Mouse (Mus musculus): Measurements from ENCODE around the gene Pcolce. TPM values are rescaled to one million over a fixed set of nuclear protein-coding genes. Genes with fewer than 3 reads are reported as not detected.
"Not testable (repeated sequence)": the region's sequence is repeated elsewhere in the genome, so short reads cannot be mapped to it uniquely, and the experiment has no call there.

Gene Pcolce
- polyA plus RNA-seq, 1 experiment from 2014 or later, result 150 TPM

DNA sequence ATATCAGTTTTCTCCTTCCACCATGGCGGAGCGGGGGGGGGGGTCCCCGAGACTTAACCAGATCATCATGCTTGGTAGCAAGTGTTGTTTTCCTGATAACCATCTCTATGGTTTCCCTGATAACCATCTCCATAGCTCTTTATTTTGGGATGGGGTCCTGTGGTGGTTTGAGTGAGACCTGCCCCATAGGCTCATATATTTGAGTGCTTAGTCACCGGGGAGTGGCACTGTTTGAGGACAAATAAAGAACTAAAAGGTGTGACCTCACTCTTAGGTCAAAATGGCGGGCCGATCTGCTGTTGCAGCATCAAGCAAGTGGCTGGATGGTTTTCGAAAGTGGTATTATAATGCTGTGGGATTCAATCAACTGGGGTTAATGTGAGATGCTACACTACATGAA, 1.8 kb upstream of the Pcolce start:
- H3K9ac ChIP-seq (ENCODE audit: low read length), result no peak overlapping the region
- no peak overlapping the region for H3K4me3 ChIP-seq (replicated peaks; ENCODE audit: low read length)
- no peaks in the 10 kb centered on the region for H3K9me3 ChIP-seq (replicated peaks; ENCODE audit: control insufficient read depth, low read length)
- H3K27ac ChIP-seq (ENCODE audit: low read length), result no peak overlapping the region; the same call in 1 of the 2 replicates
- ATAC-seq (ENCODE audit: insufficient read depth, low FRiP score), result no peak
- H3K36me3 ChIP-seq (ENCODE audit: control insufficient read depth, insufficient read depth, low read length), result no peaks in the 10 kb centered on the region
- no peaks in the 10 kb centered on the region for H3K27me3 ChIP-seq (ENCODE audit: control insufficient read depth, insufficient read depth, low read length)
- peaks cover 29% of the 10 kb centered on the region for H3K4me1 ChIP-seq (ENCODE audit: control insufficient read depth, insufficient read depth, low read length)
- WGBS, result 73% methylated on average over 7 of the region's 7 CpGs
- no peak overlapping the region for H3K4me2 ChIP-seq (ENCODE audit: low read depth, low read length)

DNA sequence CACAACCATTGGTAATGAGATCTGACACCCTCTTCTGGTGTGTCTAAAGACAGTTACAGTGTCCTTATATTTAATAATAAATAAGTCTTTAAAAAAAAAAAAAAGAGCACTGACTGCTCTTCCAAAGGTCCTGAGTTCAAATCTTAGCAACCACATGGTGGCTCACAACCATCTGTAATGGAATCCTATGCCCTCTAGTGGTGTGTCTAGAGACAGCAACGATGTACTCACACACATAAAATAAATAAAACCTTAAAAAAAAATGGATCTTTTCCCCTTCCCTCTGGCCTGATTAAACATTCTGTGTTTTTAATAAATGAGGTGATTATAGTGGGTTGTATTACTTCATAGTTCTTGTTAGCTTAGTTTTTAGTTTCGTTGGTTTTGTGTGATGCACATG, 1.3 kb upstream of the Pcolce start:
- H3K9ac ChIP-seq (ENCODE audit: low read length); H3K9me3 ChIP-seq (replicated peaks; ENCODE audit: control insufficient read depth, low read length); H3K27ac ChIP-seq (ENCODE audit: low read length); ATAC-seq (ENCODE audit: insufficient read depth, low FRiP score); H3K36me3 ChIP-seq (ENCODE audit: control insufficient read depth, insufficient read depth, low read length); H3K4me3 ChIP-seq (replicated peaks; ENCODE audit: low read length); H3K4me2 ChIP-seq (ENCODE audit: low read depth, low read length); H3K27me3 ChIP-seq (ENCODE audit: control insufficient read depth, insufficient read depth, low read length): not testable (repeated sequence)
- 77% methylated on average over 2 of the region's 2 CpGs for whole genome bisulfite sequencing
- peaks cover 33% of the 10 kb centered on the region for H3K4me1 ChIP-seq (ENCODE audit: control insufficient read depth, insufficient read depth, low read length)

DNA sequence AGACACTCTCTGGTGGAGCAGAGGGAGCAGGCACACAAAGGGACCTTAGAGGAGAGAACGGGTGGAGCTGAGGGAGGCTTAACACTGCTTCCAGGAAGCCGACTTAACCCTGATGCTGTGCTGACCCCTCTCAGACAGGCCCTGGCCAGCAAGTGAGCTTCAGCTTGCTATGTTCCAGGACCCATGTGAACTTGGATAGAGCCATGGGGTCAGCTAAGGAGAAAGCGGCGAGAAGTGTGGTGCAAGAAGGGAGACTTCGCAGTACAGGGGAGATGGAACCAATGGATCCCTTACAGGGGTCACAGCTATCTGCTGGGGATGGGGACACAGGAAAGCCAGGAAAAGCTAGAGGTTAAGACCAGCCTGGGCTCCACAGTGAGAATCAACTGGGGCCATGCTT, 508 bp downstream of the Pcolce start:
- Histone ChIP-seq H3K4me2 (ENCODE audit: low read depth, low read length) (no peak overlapping the region), H3K27ac (ENCODE audit: low read length) (peak overlapping the region; percentile 95), H3K9me3 (replicated peaks; ENCODE audit: control insufficient read depth, low read length) (no peaks in the 10 kb centered on the region), H3K4me1 (ENCODE audit: control insufficient read depth, insufficient read depth, low read length) (peaks cover 48% of the 10 kb centered on the region), H3K4me3 (replicated peaks; ENCODE audit: low read length) (no peak overlapping the region), H3K9ac (ENCODE audit: low read length) (peak overlapping the region; percentile 6), H3K36me3 (ENCODE audit: control insufficient read depth, insufficient read depth, low read length) (no peaks in the 10 kb centered on the region), H3K27me3 (ENCODE audit: control insufficient read depth, insufficient read depth, low read length) (no peaks in the 10 kb centered on the region)
- 72% methylated on average over 5 of the region's 5 CpGs for WGBS
- no peak for ATAC-seq (ENCODE audit: insufficient read depth, low FRiP score)

DNA sequence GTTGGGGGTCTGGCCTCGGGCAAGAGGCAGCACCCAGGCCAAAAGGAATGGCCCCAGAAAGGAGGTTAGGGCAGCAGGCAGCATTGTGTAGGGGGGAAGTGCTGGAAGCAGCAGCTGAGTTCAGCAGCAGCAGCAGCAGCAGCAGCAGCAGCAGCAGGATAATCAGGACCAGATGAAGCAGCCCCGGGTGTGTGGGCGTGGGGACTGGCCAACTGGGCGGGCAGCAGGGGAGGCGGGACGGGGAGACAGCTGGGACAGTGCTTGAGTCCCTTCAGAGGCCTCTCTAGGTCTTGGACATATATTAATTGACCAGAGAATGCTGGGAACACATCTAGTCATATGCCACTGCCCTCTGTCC, 2.4 kb downstream of the Pcolce start:
- 12% methylated on average over 6 of the region's 6 CpGs for WGBS
- H3K4me1 ChIP-seq (ENCODE audit: control insufficient read depth, insufficient read depth, low read length), result peaks cover 50% of the 10 kb centered on the region

DNA sequence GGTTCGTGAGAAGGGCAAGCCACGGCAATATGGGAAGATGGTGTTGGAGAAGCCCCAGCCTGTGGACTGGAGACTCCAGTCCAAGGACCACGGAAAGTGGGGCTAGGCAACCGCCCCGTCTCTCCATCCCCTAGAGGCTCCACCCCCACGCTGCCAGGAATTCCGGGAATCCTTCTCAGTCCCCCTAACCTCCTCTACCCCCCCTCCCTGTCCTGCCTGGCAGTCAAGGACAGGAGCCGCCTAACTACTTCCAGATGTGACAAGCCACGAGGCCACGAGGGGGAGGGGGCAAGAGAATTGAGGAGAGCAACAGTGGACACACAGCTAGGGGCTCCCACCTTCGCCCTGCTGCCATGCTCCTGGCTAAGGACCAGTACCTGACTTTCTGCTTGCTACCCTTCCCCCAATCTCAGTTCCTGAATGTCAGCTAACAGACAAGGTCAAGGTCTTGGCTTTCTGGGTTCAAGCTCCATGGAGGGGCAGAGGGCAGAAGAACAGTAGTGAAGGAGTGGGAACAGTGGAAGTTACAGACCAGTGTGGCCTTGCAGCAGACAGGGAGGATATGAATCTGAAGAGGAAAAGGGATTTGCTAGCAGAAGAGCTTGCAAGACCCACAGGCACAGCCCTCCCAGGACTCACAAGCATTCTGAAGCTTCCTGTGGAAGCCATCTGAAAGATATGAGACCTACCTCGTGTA, 2.9 kb downstream of the Pcolce start:
- H3K4me1 ChIP-seq (ENCODE audit: control insufficient read depth, insufficient read depth, low read length), result peaks cover 50% of the 10 kb centered on the region
- peak overlapping the region; percentile 48 for H3K4me3 ChIP-seq (replicated peaks; ENCODE audit: low read length)
- WGBS, result 19% methylated on average over 12 of the region's 12 CpGs
- peak overlapping the region; percentile 95 for H3K27ac ChIP-seq (ENCODE audit: low read length)
- H3K27me3 ChIP-seq (ENCODE audit: control insufficient read depth, insufficient read depth, low read length), result no peaks in the 10 kb centered on the region
- peak; percentile 35; the same call in 1 of the 2 replicates for ATAC-seq (ENCODE audit: insufficient read depth, low FRiP score)
- peak overlapping the region; percentile 71 for H3K9ac ChIP-seq (ENCODE audit: low read length)
- H3K4me2 ChIP-seq (ENCODE audit: low read depth, low read length), result peak overlapping the region; percentile 54
- H3K36me3 ChIP-seq (ENCODE audit: control insufficient read depth, insufficient read depth, low read length), result no peaks in the 10 kb centered on the region
- H3K9me3 ChIP-seq (replicated peaks; ENCODE audit: control insufficient read depth, low read length), result no peaks in the 10 kb centered on the region

More for the DNA sequence above, 2.4 kb downstream of the Pcolce start:
- no peaks in the 10 kb centered on the region for H3K36me3 ChIP-seq (ENCODE audit: control insufficient read depth, insufficient read depth, low read length)
- peak; percentile 65; the same call in 1 of the 2 replicates for ATAC-seq (ENCODE audit: insufficient read depth, low FRiP score)
- no peaks in the 10 kb centered on the region for H3K9me3 ChIP-seq (replicated peaks; ENCODE audit: control insufficient read depth, low read length)
- peak overlapping the region; percentile 71 for H3K9ac ChIP-seq (ENCODE audit: low read length)
- no peaks in the 10 kb centered on the region for H3K27me3 ChIP-seq (ENCODE audit: control insufficient read depth, insufficient read depth, low read length)
- H3K4me3 ChIP-seq (replicated peaks; ENCODE audit: low read length), result peak overlapping the region; percentile 48
- H3K4me2 ChIP-seq (ENCODE audit: low read depth, low read length), result peak overlapping the region; percentile 54
- peak overlapping the region; percentile 95 for H3K27ac ChIP-seq (ENCODE audit: low read length)

DNA sequence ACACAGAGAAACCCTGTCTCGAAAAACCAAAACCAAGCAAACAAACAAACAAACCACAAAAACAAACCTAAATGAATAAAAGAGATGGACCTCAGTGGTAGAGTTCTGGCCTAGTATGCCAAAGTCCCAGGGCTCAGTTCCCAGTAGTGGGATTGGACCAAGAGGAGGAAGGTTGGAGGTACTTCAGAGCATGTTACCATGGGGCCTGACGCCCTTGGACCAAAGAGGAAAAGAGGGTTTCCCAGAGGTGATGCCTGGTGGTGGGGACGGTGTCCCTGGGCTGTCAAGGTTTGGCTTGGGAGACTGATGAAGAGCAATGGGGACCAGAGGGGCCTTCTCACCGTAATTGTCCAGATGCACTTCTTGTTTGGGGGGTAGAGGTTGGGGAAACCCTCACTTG, 3.5 kb downstream of the Pcolce start:
- Histone ChIP-seq H3K9me3 (replicated peaks; ENCODE audit: control insufficient read depth, low read length) (no peaks in the 10 kb centered on the region), H3K4me2 (ENCODE audit: low read depth, low read length) (peak overlapping the region; percentile 54), H3K4me3 (replicated peaks; ENCODE audit: low read length) (peak overlapping the region; percentile 48), H3K4me1 (ENCODE audit: control insufficient read depth, insufficient read depth, low read length) (peaks cover 50% of the 10 kb centered on the region), H3K27me3 (ENCODE audit: control insufficient read depth, insufficient read depth, low read length) (no peaks in the 10 kb centered on the region), H3K36me3 (ENCODE audit: control insufficient read depth, insufficient read depth, low read length) (no peaks in the 10 kb centered on the region), H3K27ac (ENCODE audit: low read length) (peak overlapping the region; percentile 95; the same call in 1 of the 2 replicates), H3K9ac (ENCODE audit: low read length) (peak overlapping the region; percentile 71)
- WGBS, result 63% methylated on average over 4 of the region's 4 CpGs
- ATAC-seq (ENCODE audit: insufficient read depth, low FRiP score), result no peak

DNA sequence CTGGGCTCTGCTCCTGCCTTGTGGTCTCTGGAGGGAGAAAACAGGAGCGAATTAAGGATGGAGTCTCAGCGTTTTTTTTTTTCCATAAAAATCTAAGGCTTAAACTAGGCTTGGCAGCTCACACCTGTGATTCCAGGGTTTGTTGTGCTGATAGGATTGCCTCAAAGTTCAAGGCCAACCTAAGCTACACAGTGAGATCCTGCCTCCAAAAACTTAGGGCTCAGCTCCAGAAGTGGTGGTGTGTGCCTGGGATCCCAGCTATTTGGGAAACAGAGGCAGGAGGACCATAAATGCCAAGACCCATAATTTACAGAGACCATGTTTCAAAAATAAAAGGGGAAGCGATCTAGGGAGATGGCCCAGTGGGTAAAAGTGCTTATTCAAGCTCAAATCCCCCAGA, 4.3 kb downstream of the Pcolce start:
- peak overlapping the region; percentile 54; the same call in 1 of the 2 replicates for H3K4me2 ChIP-seq (ENCODE audit: low read depth, low read length)
- WGBS, result 65% methylated on average over 3 of the region's 3 CpGs
- H3K27ac ChIP-seq (ENCODE audit: low read length), result no peak overlapping the region; the same call in 1 of the 2 replicates
- peaks cover 50% of the 10 kb centered on the region for H3K4me1 ChIP-seq (ENCODE audit: control insufficient read depth, insufficient read depth, low read length)
- H3K9me3 ChIP-seq (replicated peaks; ENCODE audit: control insufficient read depth, low read length), result no peaks in the 10 kb centered on the region
- H3K9ac ChIP-seq (ENCODE audit: low read length), result no peak overlapping the region
- H3K4me3 ChIP-seq (replicated peaks; ENCODE audit: low read length), result no peak overlapping the region
- ATAC-seq (ENCODE audit: insufficient read depth, low FRiP score), result no peak
- no peaks in the 10 kb centered on the region for H3K36me3 ChIP-seq (ENCODE audit: control insufficient read depth, insufficient read depth, low read length)
- H3K27me3 ChIP-seq (ENCODE audit: control insufficient read depth, insufficient read depth, low read length), result no peaks in the 10 kb centered on the region

DNA sequence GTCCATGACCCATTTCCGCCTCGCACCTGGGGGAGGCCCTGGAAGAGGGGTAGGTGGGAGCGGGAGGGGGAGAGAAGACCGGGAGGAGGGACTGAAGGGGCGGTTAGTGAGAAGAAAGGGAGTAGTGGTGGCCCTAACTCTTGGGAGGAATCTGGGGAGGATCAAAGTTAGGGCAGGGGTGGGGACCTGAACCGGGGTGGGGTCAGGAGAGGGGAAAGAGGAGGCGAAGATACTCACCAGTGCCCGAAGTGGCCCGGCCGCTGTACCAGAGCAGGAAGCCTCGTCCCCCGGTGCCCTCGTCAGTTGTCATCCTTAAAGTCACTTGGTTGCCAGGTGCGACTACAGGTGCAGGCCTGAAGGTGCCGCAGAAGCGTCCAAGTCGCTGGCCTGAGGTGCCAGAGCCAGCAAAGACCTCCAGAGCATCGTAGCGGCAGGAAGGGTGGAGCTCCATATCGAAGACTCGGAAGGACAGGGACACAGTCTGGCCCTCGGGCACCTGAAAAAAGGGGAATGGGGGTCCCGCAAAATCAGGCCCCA, 4.9 kb downstream of the Pcolce start:
- Histone ChIP-seq H3K4me3 (replicated peaks; ENCODE audit: low read length) (0 out of 2 replicates have a peak overlapping the region, but pooled peaks have one; percentile 4), H3K27me3 (ENCODE audit: control insufficient read depth, insufficient read depth, low read length) (no peaks in the 10 kb centered on the region), H3K9me3 (replicated peaks; ENCODE audit: control insufficient read depth, low read length) (no peaks in the 10 kb centered on the region), H3K4me2 (ENCODE audit: low read depth, low read length) (peak overlapping the region; percentile 40), H3K4me1 (ENCODE audit: control insufficient read depth, insufficient read depth, low read length) (peaks cover 50% of the 10 kb centered on the region), H3K36me3 (ENCODE audit: control insufficient read depth, insufficient read depth, low read length) (no peaks in the 10 kb centered on the region), H3K27ac (ENCODE audit: low read length) (no peak overlapping the region), H3K9ac (ENCODE audit: low read length) (peak overlapping the region; percentile 60)
- no peak for ATAC-seq (ENCODE audit: insufficient read depth, low FRiP score)
- 29% methylated on average over 23 of the region's 23 CpGs for WGBS

DNA sequence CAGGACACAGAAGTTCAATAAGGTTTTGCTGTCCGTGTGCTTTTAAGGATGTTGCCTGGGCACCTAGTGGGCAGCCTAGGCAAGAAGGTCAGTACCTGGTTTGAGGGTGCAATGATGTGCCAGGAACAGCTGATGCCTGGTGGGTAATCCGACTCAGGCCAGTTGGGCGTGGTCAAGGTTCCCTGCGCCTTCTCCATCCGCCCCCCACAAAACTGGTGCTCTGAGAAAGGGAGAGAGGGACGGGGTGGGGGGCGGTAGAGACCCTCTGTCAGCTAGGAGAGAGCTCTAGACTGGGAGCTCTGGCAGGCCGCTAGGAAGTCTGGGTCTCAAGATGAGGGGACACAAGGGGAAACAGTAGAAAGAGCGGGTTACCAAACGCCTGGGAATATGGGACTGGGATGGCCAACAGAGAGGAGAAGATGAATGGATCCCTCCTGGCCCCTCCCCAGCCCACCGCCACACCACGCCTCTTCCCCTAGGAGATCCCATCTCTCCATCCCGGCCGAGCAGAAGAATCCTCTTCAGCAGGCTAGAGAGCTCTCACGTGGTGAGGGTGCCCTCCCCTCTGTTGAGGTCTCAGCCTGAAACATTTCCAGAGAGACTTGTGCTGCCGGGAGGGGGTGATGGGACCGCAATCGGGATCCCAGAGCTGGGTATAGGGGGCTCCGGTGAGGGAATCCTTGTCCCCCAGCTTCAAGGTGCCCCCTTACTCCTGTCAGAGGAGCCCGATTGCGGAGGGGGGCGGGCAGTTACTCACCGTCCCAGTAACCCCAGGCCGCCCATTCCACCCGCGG, 5.5 kb downstream of the Pcolce start:
- Histone ChIP-seq H3K9me3 (replicated peaks; ENCODE audit: control insufficient read depth, low read length) (no peaks in the 10 kb centered on the region), H3K36me3 (ENCODE audit: control insufficient read depth, insufficient read depth, low read length) (no peaks in the 10 kb centered on the region), H3K4me2 (ENCODE audit: low read depth, low read length) (peak overlapping the region; percentile 40), H3K4me1 (ENCODE audit: control insufficient read depth, insufficient read depth, low read length) (peaks cover 48% of the 10 kb centered on the region), H3K27ac (ENCODE audit: low read length) (no peak overlapping the region), H3K9ac (ENCODE audit: low read length) (peak overlapping the region; percentile 60), H3K27me3 (ENCODE audit: control insufficient read depth, insufficient read depth, low read length) (no peaks in the 10 kb centered on the region), H3K4me3 (replicated peaks; ENCODE audit: low read length) (0 out of 2 replicates have a peak overlapping the region, but pooled peaks have one; percentile 4)
- 24% methylated on average over 26 of the region's 26 CpGs for WGBS
- no peak for ATAC-seq (ENCODE audit: insufficient read depth, low FRiP score)

Data from stomach, embryonic 16.5 days (tissue).